Mouse (Mus musculus) myocyte (in vitro differentiated cells): ENCODE measurements at regions not wholly inside any gene's neighbourhood (a gene's known extent, or its start where the extent isn't known, plus 50 kb on each side); places are given as distances from the start of the nearest gene placed in this dataset.

Experiments used
- H3K27me3 ChIP-seq: one replicate; pipeline ENCODE4 v1.6.1; 2011; ENCODE audit not compliant: control insufficient read depth, insufficient read depth, insufficient read length
- H3K36me3 ChIP-seq: one replicate; pipeline ENCODE4 v1.6.1; 2011; ENCODE audit not compliant: control insufficient read depth, insufficient read depth
- H3K4me2 ChIP-seq: one replicate; pipeline ENCODE4 v1.6.1; 2011; ENCODE audit warnings: low read depth, control low read depth
- H3K4me3 ChIP-seq: one replicate; pipeline ENCODE4 v1.5.1; 2011; ENCODE audit warnings: mild to moderate bottlenecking, control low read depth, moderate library complexity
- H3K79me2 ChIP-seq: one replicate; pipeline ENCODE4 v1.6.1; 2011; ENCODE audit not compliant: control insufficient read depth, insufficient read depth
- H3ac ChIP-seq: one replicate; pipeline ENCODE4 v1.6.1; 2011; ENCODE audit not compliant: control insufficient read depth, insufficient read length
- CEBPB ChIP-seq: IDR thresholded peaks from 2 replicates; pipeline ENCODE4 v1.6.1; 2011; ENCODE audit warnings: mild to moderate bottlenecking, moderate library complexity; ENCODE audit not compliant: poor library complexity, insufficient read depth, severe bottlenecking
- E2F4 ChIP-seq: IDR thresholded peaks from one replicate; pipeline ENCODE4 v1.6.1; 2011; ENCODE audit warnings: mild to moderate bottlenecking, control low read depth, moderate library complexity; ENCODE audit not compliant: insufficient read depth
- MAX ChIP-seq: IDR thresholded peaks from one replicate; pipeline ENCODE4 v1.6.1; 2011; ENCODE audit warnings: low read depth, mild to moderate bottlenecking, control low read depth
- MYOD1 ChIP-seq, 3 experiments: IDR thresholded peaks; one replicate each; pipeline ENCODE4 v1.6.1; 2011; ENCODE audit warnings: control low read depth in 2 of 3, low read depth in 2 of 3, mild to moderate bottlenecking in 2 of 3, moderate library complexity in 1 of 3; ENCODE audit not compliant: insufficient read length in 2 of 3, control insufficient read depth in 1 of 3
- MYOG ChIP-seq, 3 experiments: IDR thresholded peaks; one replicate each; pipeline ENCODE4 v1.6.1; 2011; ENCODE audit warnings: control low read depth in 2 of 3, low read depth in 2 of 3, mild to moderate bottlenecking in 2 of 3; ENCODE audit not compliant: insufficient read length in 2 of 3, control insufficient read depth in 1 of 3, insufficient read depth in 1 of 3
- POLR2A ChIP-seq: IDR thresholded peaks from one replicate; pipeline ENCODE4 v1.6.1; 2011; ENCODE audit warnings: low read depth, mild to moderate bottlenecking, control low read depth, moderate library complexity; ENCODE audit not compliant: insufficient read length
- POLR2AphosphoS2 ChIP-seq: IDR thresholded peaks from one replicate; pipeline ENCODE4 v1.6.1; 2011; ENCODE audit warnings: low read depth, control low read depth; ENCODE audit not compliant: insufficient read length
- REST ChIP-seq: IDR thresholded peaks from one replicate; pipeline ENCODE4 v1.6.1; 2011; ENCODE audit warnings: mild to moderate bottlenecking, control low read depth, moderate library complexity; ENCODE audit not compliant: insufficient read depth, insufficient read length
- SRF ChIP-seq: IDR thresholded peaks from one replicate; pipeline ENCODE4 v1.6.1; 2011; ENCODE audit warnings: low read depth; ENCODE audit not compliant: control insufficient read depth, insufficient read length
- TCF12 ChIP-seq: IDR thresholded peaks from one replicate; pipeline ENCODE4 v1.6.1; 2011; ENCODE audit warnings: mild to moderate bottlenecking, control low read depth; ENCODE audit not compliant: poor library complexity, insufficient read depth, severe bottlenecking
- TCF3 ChIP-seq: IDR thresholded peaks from one replicate; pipeline ENCODE4 v1.6.1; 2011; ENCODE audit warnings: low read depth, control low read depth; ENCODE audit not compliant: insufficient read length
- USF1 ChIP-seq: IDR thresholded peaks from one replicate; pipeline ENCODE4 v1.6.1; 2011; ENCODE audit warnings: low read depth, mild to moderate bottlenecking, control low read depth, moderate library complexity

DNA sequence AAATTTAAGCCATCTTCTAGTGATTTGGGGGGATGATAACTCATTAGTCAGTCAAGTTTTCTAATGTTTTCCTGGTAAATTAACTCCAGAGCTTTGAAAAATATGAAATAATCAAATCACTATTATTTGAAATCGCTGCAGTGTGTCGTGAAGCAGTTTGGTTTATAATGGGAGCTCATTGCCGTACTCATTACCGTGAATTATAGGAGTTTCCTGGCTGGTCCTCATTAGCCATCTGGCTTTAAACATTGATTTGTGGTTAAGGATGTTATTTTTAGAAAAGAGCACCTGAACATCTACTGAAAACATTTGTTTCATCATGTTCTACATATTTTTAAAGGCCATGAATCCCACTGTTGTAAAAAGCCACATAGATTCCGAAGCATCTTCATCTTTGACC, 94.8 kb upstream of the Pja2 start:
- TF ChIP-seq TCF12 = no peak
- TF ChIP-seq USF1 = no peak
- TF ChIP-seq TCF3 = no peak
- no peak for TF ChIP-seq MAX
- H3ac ChIP-seq = no peak overlapping the region

DNA sequence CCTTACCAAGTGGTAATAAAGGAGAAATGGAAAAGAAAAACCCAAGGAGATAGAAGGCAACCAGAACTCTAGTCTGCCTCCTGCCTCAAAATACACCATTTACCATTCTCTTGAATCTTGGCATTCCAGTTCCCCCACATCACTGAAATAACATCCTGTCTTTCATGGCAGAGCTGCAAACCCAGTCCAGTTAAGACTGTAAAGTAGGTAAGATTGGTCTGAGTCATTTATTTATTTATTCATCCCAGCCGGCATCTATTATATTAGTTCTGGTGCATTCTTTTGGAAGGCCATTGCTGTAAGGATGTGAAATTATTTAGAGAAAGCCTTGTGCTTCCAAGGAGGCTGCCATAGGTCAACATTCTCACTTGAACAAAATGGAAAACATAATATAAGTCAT, 107.9 kb upstream of the Pja2 start:
- Histone ChIP-seq H3K27me3 (no peaks in the 10 kb centered on the region), H3ac (no peak overlapping the region), H3K79me2 (no peaks in the 10 kb centered on the region), H3K4me3 (no peak overlapping the region), H3K4me2 (no peak overlapping the region), H3K36me3 (no peaks in the 10 kb centered on the region)
- no peak for TF ChIP-seq MYOD1 (IDR thresholded peaks at IDR 0.05; ENCODE audit: control insufficient read depth in 1 of 3, insufficient read length in 2 of 3, low read depth in 2 of 3)
- no peak for TF ChIP-seq MAX
- no peak for TF ChIP-seq POLR2A

More for the DNA sequence above, 94.8 kb upstream of the Pja2 start:
- Histone ChIP-seq H3K36me3 (no peaks in the 10 kb centered on the region), H3K27me3 (no peaks in the 10 kb centered on the region), H3K4me3 (no peak overlapping the region), H3K4me2 (no peak overlapping the region), H3K79me2 (no peaks in the 10 kb centered on the region)

DNA sequence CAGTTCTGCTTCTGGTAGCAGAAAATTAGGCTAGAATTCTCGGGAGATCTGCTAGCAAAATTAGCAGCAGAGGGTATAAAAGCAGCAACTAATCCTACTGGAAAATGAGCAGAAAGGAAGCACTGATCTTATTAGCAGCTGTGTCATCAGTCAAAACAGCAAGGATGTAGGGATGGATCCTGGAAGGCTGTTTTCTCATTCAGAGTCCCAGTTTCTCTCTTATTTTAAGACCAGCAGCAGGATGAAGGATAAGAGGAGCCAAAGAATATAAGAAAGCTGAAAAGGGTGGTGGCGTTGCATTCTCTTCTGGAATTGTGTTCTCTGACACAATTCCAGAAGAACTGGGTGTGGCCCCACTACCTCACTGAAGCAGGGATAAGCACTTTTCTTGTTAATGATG, 123.0 kb upstream of the Pja2 start:
- Histone ChIP-seq H3K79me2 (no peaks in the 10 kb centered on the region), H3K4me2 (no peak overlapping the region), H3K27me3 (no peaks in the 10 kb centered on the region), H3ac (no peak overlapping the region), H3K4me3 (no peak overlapping the region), H3K36me3 (no peaks in the 10 kb centered on the region)
- TF ChIP-seq POLR2A (no peak), TCF3 (no peak), E2F4 (no peak), REST (no peak), SRF (no peak), MYOG (IDR thresholded peaks at IDR 0.05; ENCODE audit: control insufficient read depth in 1 of 3, insufficient read depth in 1 of 3, insufficient read length in 2 of 3, low read depth in 2 of 3) (no peak), MAX (no peak), USF1 (no peak), TCF12 (no peak), CEBPB (no peak), MYOD1 (IDR thresholded peaks at IDR 0.05; ENCODE audit: control insufficient read depth in 1 of 3, insufficient read length in 2 of 3, low read depth in 2 of 3) (no peak), POLR2AphosphoS2 (no peak)

DNA sequence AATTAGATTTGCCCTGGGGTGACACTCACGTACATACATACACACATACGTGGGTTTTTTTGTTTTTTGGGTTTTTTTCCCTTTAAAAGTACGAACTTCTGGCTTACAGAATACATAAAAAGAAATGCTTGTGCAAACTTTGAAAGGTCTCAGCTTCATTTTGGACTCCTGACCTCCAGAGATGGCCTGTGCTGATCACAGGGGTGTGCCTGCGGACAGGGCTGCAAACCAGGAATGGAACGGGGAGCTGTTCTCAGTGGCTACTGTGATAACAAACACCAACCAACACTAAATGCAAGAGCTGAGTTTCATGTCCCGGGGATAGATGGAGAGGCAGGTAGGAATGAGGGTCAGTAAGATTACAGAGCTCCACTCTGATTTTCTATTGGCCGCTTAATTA, 134.3 kb upstream of the Man2a1 start:
- no peaks in the 10 kb centered on the region for H3K36me3 ChIP-seq
- H3ac ChIP-seq = no peak overlapping the region
- H3K4me3 ChIP-seq = no peak overlapping the region
- no peaks in the 10 kb centered on the region for H3K79me2 ChIP-seq
- H3K27me3 ChIP-seq = no peaks in the 10 kb centered on the region
- no peak overlapping the region for H3K4me2 ChIP-seq
- TF ChIP-seq MYOD1 (IDR thresholded peaks at IDR 0.05; ENCODE audit: control insufficient read depth in 1 of 3, insufficient read length in 2 of 3, low read depth in 2 of 3) (no peak), POLR2AphosphoS2 (no peak), TCF12 (no peak), SRF (no peak), MAX (no peak), MYOG (IDR thresholded peaks at IDR 0.05; ENCODE audit: control insufficient read depth in 1 of 3, insufficient read depth in 1 of 3, insufficient read length in 2 of 3, low read depth in 2 of 3) (no peak), E2F4 (no peak), POLR2A (no peak), USF1 (no peak)

DNA sequence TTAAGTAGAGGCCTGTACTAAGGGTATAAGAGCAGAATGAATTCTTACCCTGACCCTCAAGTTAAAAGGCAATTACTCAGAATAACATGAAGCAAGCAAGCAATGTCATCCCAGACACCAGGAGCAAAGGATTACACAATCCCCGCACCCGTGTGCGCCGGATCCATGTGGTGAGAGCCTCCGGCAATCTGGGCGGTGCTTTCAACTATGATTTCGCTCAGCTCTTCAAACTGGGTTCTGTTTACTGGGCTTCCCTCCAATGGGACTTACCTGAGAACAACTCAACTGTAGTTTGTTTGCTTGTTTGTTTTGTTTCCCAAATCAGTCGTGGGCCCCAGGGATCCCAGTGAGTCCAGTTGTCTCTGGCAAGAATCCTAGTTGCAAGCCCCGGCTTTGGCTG, 133.8 kb upstream of the Man2a1 start:
- Histone ChIP-seq H3K36me3 (no peaks in the 10 kb centered on the region), H3K27me3 (no peaks in the 10 kb centered on the region), H3K79me2 (no peaks in the 10 kb centered on the region), H3ac (no peak overlapping the region), H3K4me3 (no peak overlapping the region), H3K4me2 (no peak overlapping the region)
- no peak for TF ChIP-seq POLR2AphosphoS2
- TF ChIP-seq POLR2A = no peak

DNA sequence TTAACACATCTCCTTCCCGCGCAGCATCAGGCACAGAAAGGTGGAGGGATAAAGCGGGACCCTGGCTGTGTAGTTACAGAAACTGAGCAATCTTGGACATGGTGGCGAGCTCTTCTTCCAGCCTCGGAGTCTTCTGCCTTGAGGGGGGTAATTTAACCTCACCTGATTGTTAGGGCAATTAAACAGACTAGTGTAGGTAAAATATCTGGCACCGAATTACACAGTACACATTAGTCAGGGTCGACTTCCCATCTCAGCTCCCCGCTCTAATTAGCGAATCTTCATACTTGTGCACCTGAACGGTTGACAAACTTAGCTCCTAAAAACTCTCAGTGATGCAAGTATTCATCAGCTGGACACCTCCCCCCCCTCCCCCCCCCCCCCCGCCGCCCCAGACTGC, 133.2 kb upstream of the Man2a1 start:
- Histone ChIP-seq H3ac (no peak overlapping the region), H3K36me3 (no peaks in the 10 kb centered on the region), H3K27me3 (no peaks in the 10 kb centered on the region), H3K4me3 (no peak overlapping the region), H3K79me2 (no peaks in the 10 kb centered on the region), H3K4me2 (no peak overlapping the region)
- TF ChIP-seq TCF3 (no peak), USF1 (no peak), E2F4 (no peak), MYOD1 (IDR thresholded peaks at IDR 0.05; ENCODE audit: control insufficient read depth in 1 of 3, insufficient read length in 2 of 3, low read depth in 2 of 3) (no peak), MAX (no peak), MYOG (IDR thresholded peaks at IDR 0.05; ENCODE audit: control insufficient read depth in 1 of 3, insufficient read depth in 1 of 3, insufficient read length in 2 of 3, low read depth in 2 of 3) (no peak), POLR2AphosphoS2 (no peak)
